Mouse (Mus musculus) heart, adult 11 months (tissue): Measurements from ENCODE around the gene Zfp747.

Source experiments
- DNase-seq: peaks from one replicate; pipeline ENCODE4 v3.0.0; 2022

Zfp747 gene

DNA sequence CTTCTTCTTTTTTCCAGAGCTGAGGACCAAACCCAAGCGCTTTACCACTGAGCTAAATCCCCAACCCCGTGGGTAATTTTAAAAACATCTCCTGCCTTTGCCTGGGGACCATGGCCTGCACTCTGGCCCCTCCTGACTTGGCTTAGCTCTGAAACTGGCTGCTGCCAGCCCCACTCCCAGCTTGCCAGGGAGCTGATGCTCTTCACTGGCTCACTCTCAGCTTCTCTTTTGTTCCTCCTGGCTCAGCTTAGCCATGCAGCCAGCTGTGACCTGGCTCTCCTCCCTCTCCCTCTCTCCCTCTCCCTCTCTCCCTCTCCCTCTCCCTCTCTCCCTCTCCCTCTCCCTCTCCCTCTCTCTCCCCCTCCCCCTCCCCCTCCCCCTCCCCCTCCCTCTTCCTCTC is 49.2 kb downstream of the Zfp747 start:
- peak; percentile 96 for DNase-seq

- no peak for DNase-seq
Observed at GRCm38 (mm10) chr7:127325550-127325949, 50.3 kb downstream of the Zfp747 start.

DNA sequence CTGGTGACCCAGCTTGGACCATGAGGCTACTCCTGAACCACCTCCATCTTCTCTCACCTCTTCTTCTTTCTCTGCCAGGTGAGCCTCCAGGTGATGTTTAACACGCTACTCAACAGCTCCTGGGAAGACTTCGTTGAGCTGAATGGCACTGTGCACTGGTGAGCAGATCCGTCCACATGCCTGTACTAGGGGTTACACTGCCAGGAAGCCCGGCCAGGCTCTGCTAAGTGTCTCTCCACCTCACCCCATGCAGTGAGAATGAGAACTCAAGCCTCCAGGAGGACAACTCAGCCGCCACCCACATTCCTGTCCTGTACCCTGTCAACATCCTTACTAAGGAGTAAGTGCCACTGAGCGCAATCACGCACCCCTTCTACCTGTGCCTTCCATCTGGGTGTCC is 50.9 kb downstream of the Zfp747 start:
- no peak for DNase-seq
